Mouse (Mus musculus): Measurements from ENCODE around the gene Large1.

- TF ChIP-seq E2F4 (IDR thresholded peaks at IDR 0.05; ENCODE audit: insufficient replicate concordance, low read depth, low read length) (no peak), ZKSCAN1 (IDR thresholded peaks at IDR 0.05; ENCODE audit: borderline replicate concordance, low read depth, low read length) (no peak), ELF1 (IDR thresholded peaks at IDR 0.05; ENCODE audit: low read depth, low read length) (no peak), EP300 (IDR thresholded peaks at IDR 0.05; ENCODE audit: low read length) (no peak), POLR2A (IDR thresholded peaks at IDR 0.05; ENCODE audit: low read depth, low read length) (no peak), RAD21 (IDR thresholded peaks at IDR 0.05; ENCODE audit: low read depth, low read length) (no peak), PAX5 (IDR thresholded peaks at IDR 0.05; ENCODE audit: low read length) (no peak), TCF12 (IDR thresholded peaks at IDR 0.05; ENCODE audit: low read depth, low read length) (no peak), CTCF (conservative IDR thresholded peaks at IDR 0.05 in 1 of 2, IDR thresholded peaks at IDR 0.05 in 1 of 2; ENCODE audit: low read depth in 2 of 2, low read length in 2 of 2) (no peak), SMC3 (IDR thresholded peaks at IDR 0.05; ENCODE audit: low read depth, low read length) (no peak), CHD1 (IDR thresholded peaks at IDR 0.05; ENCODE audit: low read depth, low read length) (no peak), MAFK (IDR thresholded peaks at IDR 0.05; ENCODE audit: insufficient replicate concordance, low read length) (no peak)
Measured at GRCm38 (mm10) chr8:73123864-73124499, 229.4 kb downstream of the Large1 start.

Data from CH12.LX (cell line).